Mouse (Mus musculus) CH12.LX (cell line): ENCODE measurements around the gene Smg6. TPM values are rescaled to one million over a fixed set of nuclear protein-coding genes. Genes with fewer than 3 reads are reported as not detected.
A peak's percentile ranks its signal among the peaks of the same experiment; 100 is the strongest.
"Not testable (repeated sequence)": the region's sequence is repeated elsewhere in the genome, so short reads cannot be mapped to it uniquely, and the experiment has no call there.

Source experiments
- DNase-seq: peaks from one replicate; pipeline ENCODE4 v3.0.0-alpha.2; 2013; ENCODE audit errors: extremely low read depth
- H3K27ac ChIP-seq: 2 replicates; pipeline ENCODE4 v1.5.1; 2012; ENCODE audit warnings: low read depth, mild to moderate bottlenecking, control low read depth, moderate library complexity; ENCODE audit not compliant: insufficient read depth
- H3K27me3 ChIP-seq: replicated peaks from 2 replicates; pipeline ENCODE3; 2012; ENCODE audit warnings: inconsistent platforms
- H3K36me3 ChIP-seq, 2 experiments: replicated peaks in 1 of 2; 2 replicates each; pipeline versions ENCODE3 to v1.6.1; 2012; ENCODE audit warnings: inconsistent platforms in 1 of 2, low read length in 1 of 2, mild to moderate bottlenecking in 1 of 2, mixed read lengths in 1 of 2, moderate library complexity in 1 of 2; ENCODE audit not compliant: control insufficient read depth in 1 of 2, insufficient read depth in 1 of 2
- H3K4me1 ChIP-seq, 2 experiments: 2 replicates each; pipeline ENCODE4 v1.6.1; 2012; ENCODE audit warnings: inconsistent platforms in 1 of 2, moderate library complexity in 1 of 2; ENCODE audit not compliant: insufficient read depth in 2 of 2, control insufficient read depth in 1 of 2
- H3K4me2 ChIP-seq: 2 replicates; pipeline ENCODE4 v1.6.1; 2012; ENCODE audit warnings: low read depth, mild to moderate bottlenecking, control low read depth; ENCODE audit not compliant: poor library complexity, insufficient read depth, severe bottlenecking
- H3K4me3 ChIP-seq, 3 experiments: fragments of 150-350 bp in 1 of 3; sonication (generic) in 1 of 3; replicated peaks in 1 of 3; 2 replicates each; pipeline versions ENCODE3 to v1.5.1; 2011 to 2012; ENCODE audit warnings: low read depth in 2 of 3, low read length in 2 of 3, mild to moderate bottlenecking in 2 of 3, moderate library complexity in 2 of 3, control low read depth in 1 of 3, improper control_type of control experiment in 1 of 3, inconsistent platforms in 1 of 3, mixed read lengths in 1 of 3; ENCODE audit not compliant: poor library complexity in 1 of 3
- H3K79me2 ChIP-seq: replicated peaks from 2 replicates; pipeline ENCODE4 v1.6.1; 2012; ENCODE audit warnings: mild to moderate bottlenecking, moderate library complexity; ENCODE audit not compliant: control insufficient read depth, poor library complexity, insufficient read depth, severe bottlenecking; ENCODE audit errors: extremely low read depth
- H3K9ac ChIP-seq: 2 replicates; pipeline ENCODE4 v1.6.1; 2012; ENCODE audit warnings: low read depth, mild to moderate bottlenecking, control low read depth, moderate library complexity; ENCODE audit not compliant: insufficient read depth
- H3K9me3 ChIP-seq: replicated peaks from 2 replicates; pipeline ENCODE3; 2012; ENCODE audit warnings: low read length, inconsistent platforms, mixed read lengths
- BHLHE40 ChIP-seq: IDR thresholded peaks from 2 replicates; pipeline ENCODE4 v1.6.1; 2011; ENCODE audit warnings: mild to moderate bottlenecking, low read depth, low read length, improper control_type of control experiment
- CHD1 ChIP-seq: IDR thresholded peaks from 2 replicates; pipeline ENCODE4 v1.6.1; 2012; ENCODE audit warnings: low read depth, low read length, improper control_type of control experiment, inconsistent platforms
- CHD2 ChIP-seq: IDR thresholded peaks from 2 replicates; pipeline ENCODE4 v1.6.1; 2011; ENCODE audit warnings: low read length, improper control_type of control experiment
- CTCF ChIP-seq, 2 experiments: IDR thresholded peaks in 1 of 2; conservative IDR thresholded peaks in 1 of 2; 2 replicates each; pipeline ENCODE4 v1.5.1; 2011 to 2012; ENCODE audit warnings: low read depth in 2 of 2, low read length in 2 of 2, improper control_type of control experiment in 1 of 2, inconsistent platforms in 1 of 2, mild to moderate bottlenecking in 1 of 2, moderate library complexity in 1 of 2
- E2F4 ChIP-seq: IDR thresholded peaks from 2 replicates; pipeline ENCODE4 v1.6.1; 2011; ENCODE audit warnings: low read depth, low read length, improper control_type of control experiment; ENCODE audit not compliant: insufficient replicate concordance
- ETS1 ChIP-seq: conservative IDR thresholded peaks from 2 replicates; pipeline ENCODE4 v1.6.1; 2012; ENCODE audit warnings: low read depth, mild to moderate bottlenecking, inconsistent platforms, low read length, improper control_type of control experiment, moderate library complexity
- GABPA ChIP-seq: IDR thresholded peaks from 2 replicates; pipeline ENCODE4 v1.6.1; 2012; ENCODE audit warnings: low read depth, low read length, improper control_type of control experiment, inconsistent platforms; ENCODE audit not compliant: insufficient replicate concordance
- IRF4 ChIP-seq: IDR thresholded peaks from 2 replicates; pipeline ENCODE4 v1.6.1; 2014; ENCODE audit warnings: low read depth, mild to moderate bottlenecking, inconsistent platforms, low read length, improper control_type of control experiment
- JUN ChIP-seq: IDR thresholded peaks from 2 replicates; pipeline ENCODE4 v1.6.1; 2011; ENCODE audit warnings: low read depth, mild to moderate bottlenecking, low read length, improper control_type of control experiment, moderate library complexity; ENCODE audit not compliant: insufficient read depth
- MAFK ChIP-seq: IDR thresholded peaks from 2 replicates; pipeline ENCODE4 v1.6.1; 2011; ENCODE audit warnings: low read length, improper control_type of control experiment; ENCODE audit not compliant: insufficient replicate concordance
- MAX ChIP-seq: IDR thresholded peaks from 2 replicates; pipeline ENCODE4 v1.6.1; 2011; ENCODE audit warnings: low read length, improper control_type of control experiment
- MEF2A ChIP-seq: IDR thresholded peaks from 2 replicates; pipeline ENCODE4 v1.6.1; 2014; ENCODE audit warnings: low read depth, mild to moderate bottlenecking, inconsistent platforms, low read length, improper control_type of control experiment, borderline replicate concordance
- MXI1 ChIP-seq: IDR thresholded peaks from 2 replicates; pipeline ENCODE4 v1.6.1; 2011; ENCODE audit warnings: mild to moderate bottlenecking, low read depth, low read length, improper control_type of control experiment
- MYC ChIP-seq: IDR thresholded peaks from 2 replicates; pipeline ENCODE4 v1.6.1; 2011; ENCODE audit warnings: low read depth, mild to moderate bottlenecking, improper control_type of control experiment, low read length
- RCOR1 ChIP-seq: conservative IDR thresholded peaks from 2 replicates; pipeline ENCODE4 v1.6.1; 2012; ENCODE audit warnings: low read depth, mild to moderate bottlenecking, inconsistent platforms, low read length, improper control_type of control experiment
- SIN3A ChIP-seq: IDR thresholded peaks from 2 replicates; pipeline ENCODE4 v1.6.1; 2012; ENCODE audit warnings: low read length, improper control_type of control experiment, inconsistent platforms
- TBP ChIP-seq: conservative IDR thresholded peaks from 2 replicates; pipeline ENCODE4 v1.6.1; 2011; ENCODE audit warnings: low read depth, low read length, improper control_type of control experiment
- TCF12 ChIP-seq: IDR thresholded peaks from 2 replicates; pipeline ENCODE4 v1.6.1; 2014; ENCODE audit warnings: low read depth, mild to moderate bottlenecking, inconsistent platforms, low read length, improper control_type of control experiment
- USF2 ChIP-seq: conservative IDR thresholded peaks from 2 replicates; pipeline ENCODE4 v1.6.1; 2011; ENCODE audit warnings: low read depth, low read length, improper control_type of control experiment
- ZC3H11A ChIP-seq: IDR thresholded peaks from 2 replicates; pipeline ENCODE4 v1.6.1; 2012; ENCODE audit warnings: low read depth, mild to moderate bottlenecking, inconsistent platforms, low read length, improper control_type of control experiment
- ZKSCAN1 ChIP-seq: IDR thresholded peaks from 2 replicates; pipeline ENCODE4 v1.6.1; 2012; ENCODE audit warnings: low read depth, inconsistent platforms, low read length, improper control_type of control experiment, borderline replicate concordance
- ZMIZ1 ChIP-seq: IDR thresholded peaks from 2 replicates; pipeline ENCODE4 v1.6.1; 2012; ENCODE audit warnings: low read depth, mild to moderate bottlenecking, inconsistent platforms, low read length, improper control_type of control experiment
- ZNF384 ChIP-seq: IDR thresholded peaks from 2 replicates; pipeline ENCODE4 v1.6.1; 2012; ENCODE audit warnings: low read depth, low read length, improper control_type of control experiment, inconsistent platforms
- dilution Hi-C: fragments of 300-500 bp; cut with MboI; formaldehyde crosslinking; loops from 2 replicates; pipeline ENCODE4 v1.14.3; 2020; ENCODE audit warnings: low sequenced_read_pairs; ENCODE audit not compliant: extremely low pct_unique_long_range_greater_than_20kb, extremely low pct_ligation_motif_present
- in situ Hi-C: fragments of 300-500 bp; cut with MboI; formaldehyde crosslinking; loops from 3 replicates; pipeline ENCODE4 v1.14.3; 2019; ENCODE audit warnings: low sequenced_read_pairs, low pct_ligation_motif_present, low pct_unique_long_range_greater_than_20kb, mixed read lengths
- polyA plus RNA-seq: library from polyadenylated mRNA; unstranded; fragments of >175 nt; gene quantifications from 2 replicates; pipeline ENCODE4 v1.2.1, GENCODE M21; 2012; ENCODE audit warnings: low read depth; ENCODE audit not compliant: insufficient read length
- total RNA-seq, 2 experiments: library from RNA; depleted of rRNA; stranded (reverse); fragments of 300-350 nt in 1 of 2; fragments of >200 nt in 1 of 2; gene quantifications; 2 replicates each; pipeline ENCODE4 v1.2.3; 2012 to 2014

The Smg6 gene
- total and polyA plus RNA-seq, 3 experiments = 9.0 to 18.5 (median 12.1) TPM

- H3K36me3 ChIP-seq = peaks cover 0 to 19% of the 10 kb centered on the region in 2 experiments
- peaks cover 4 to 30% of the 10 kb centered on the region in 2 experiments for H3K4me1 ChIP-seq
- H3K9ac ChIP-seq = no peak overlapping the region
- 0 out of 2 replicates have a peak, but pooled peaks have one; percentile 34 for TF ChIP-seq MEF2A
- no peak for TF ChIP-seq CTCF (conservative IDR thresholded peaks at IDR 0.05 in 1 of 2, IDR thresholded peaks at IDR 0.05 in 1 of 2; ENCODE audit: low read depth in 2 of 2, low read length in 2 of 2)
- no peak overlapping the region for H3K4me3 ChIP-seq
- no peaks in the 10 kb centered on the region for H3K9me3 ChIP-seq
- in situ Hi-C loops (no loop called here), dilution Hi-C loops (no loop called here)
- no peak for DNase-seq
- no peak overlapping the region for H3K27ac ChIP-seq
- no peaks in the 10 kb centered on the region for H3K79me2 ChIP-seq
- H3K4me2 ChIP-seq = no peak overlapping the region
- H3K27me3 ChIP-seq = no peaks in the 10 kb centered on the region
Observed at GRCm38 (mm10) chr11:75008270-75008669, 82.6 kb downstream of the Smg6 start.

- H3K9ac ChIP-seq, DNase-seq, in situ Hi-C loops, H3K27me3 ChIP-seq, H3K27ac ChIP-seq, H3K9me3 ChIP-seq, H3K4me2 ChIP-seq, H3K79me2 ChIP-seq, H3K4me3 ChIP-seq, dilution Hi-C loops: not testable (repeated sequence)
- Histone ChIP-seq H3K36me3 (peaks cover 0 to 17% of the 10 kb centered on the region in 2 experiments), H3K4me1 (peaks cover 7 to 38% of the 10 kb centered on the region in 2 experiments)
Observed at GRCm38 (mm10) chr11:75009537-75009936, 83.9 kb downstream of the Smg6 start.

GRCm38 (mm10) chr11:75012997-75013694 lies 87.5 kb downstream of the Smg6 start:
- Histone ChIP-seq H3K4me2 (peak overlapping the region; percentile 98), H3K9me3 (no peaks in the 10 kb centered on the region), H3K9ac (peak overlapping the region; percentile 57), H3K4me1 (peaks cover 11 to 71% of the 10 kb centered on the region in 2 experiments), H3K79me2 (no peaks in the 10 kb centered on the region), H3K27me3 (no peaks in the 10 kb centered on the region), H3K4me3 (peak overlapping the region; percentile 39 to 45 (median 41)), H3K36me3 (peaks cover 0 to 26% of the 10 kb centered on the region in 2 experiments), H3K27ac (peak overlapping the region; percentile 93)
- in situ Hi-C loops = no loop called here
- peak; percentile 93 for DNase-seq
- dilution Hi-C loops = no loop called here
- TF ChIP-seq TCF12 (peak; percentile 94), CHD1 (no peak; the same call in 1 of the 2 replicates), JUN (no peak; the same call in 1 of the 2 replicates), MXI1 (peak; percentile 85; the same call in 1 of the 2 replicates), ZC3H11A (no peak), USF2 (no peak), RCOR1 (no peak), CTCF (conservative IDR thresholded peaks at IDR 0.05 in 1 of 2, IDR thresholded peaks at IDR 0.05 in 1 of 2; ENCODE audit: low read depth in 2 of 2, low read length in 2 of 2) (peak in 1 of 2 experiments; percentile 38; a peak in 2 of 4 replicates), E2F4 (no peak), BHLHE40 (peak; percentile 55), MEF2A (no peak; the same call in 1 of the 2 replicates), MAFK (no peak), CHD2 (peak; percentile 20; the same call in 1 of the 2 replicates), GABPA (no peak), ZNF384 (peak; percentile 94), MAX (peak; percentile 65), SIN3A (peak; percentile 92), MYC (peak; percentile 81), TBP (peak; percentile 82), ZKSCAN1 (no peak), ETS1 (peak; percentile 80), IRF4 (peak; percentile 59), ZMIZ1 (peak; percentile 71; the same call in 1 of the 2 replicates)
